Mouse (Mus musculus) brown adipose tissue, adult 24 weeks (tissue): Measurements from ENCODE around the gene Racgap1. TPM values are rescaled to one million over a fixed set of nuclear protein-coding genes. Genes with fewer than 3 reads are reported as not detected.

Experiments
- H3K27ac ChIP-seq: fragments of 200-500 bp; replicated peaks from 2 replicates; pipeline ENCODE4 v1.5.1; 2012; ENCODE audit warnings: low read depth, mild to moderate bottlenecking, low read length
- H3K4me1 ChIP-seq: fragments of 200-500 bp; 2 replicates; pipeline ENCODE4 v1.6.1; 2012; ENCODE audit warnings: low read length, mixed read lengths; ENCODE audit not compliant: control insufficient read depth, insufficient read depth, insufficient read length
- H3K4me3 ChIP-seq: fragments of 200-500 bp; 2 replicates; pipeline ENCODE4 v1.5.1; 2012; ENCODE audit warnings: low read depth, mild to moderate bottlenecking, low read length, moderate library complexity; ENCODE audit not compliant: insufficient read depth
- polyA plus RNA-seq: library from polyadenylated mRNA; stranded (reverse); fragments of >200 nt; gene quantifications from 2 replicates; pipeline ENCODE4 v1.2.4, GENCODE M21; 2012; ENCODE audit not compliant: missing spikeins, insufficient read depth, insufficient read length

The Racgap1 gene
- polyA plus RNA-seq, 1 experiment = 1.9 TPM

DNA sequence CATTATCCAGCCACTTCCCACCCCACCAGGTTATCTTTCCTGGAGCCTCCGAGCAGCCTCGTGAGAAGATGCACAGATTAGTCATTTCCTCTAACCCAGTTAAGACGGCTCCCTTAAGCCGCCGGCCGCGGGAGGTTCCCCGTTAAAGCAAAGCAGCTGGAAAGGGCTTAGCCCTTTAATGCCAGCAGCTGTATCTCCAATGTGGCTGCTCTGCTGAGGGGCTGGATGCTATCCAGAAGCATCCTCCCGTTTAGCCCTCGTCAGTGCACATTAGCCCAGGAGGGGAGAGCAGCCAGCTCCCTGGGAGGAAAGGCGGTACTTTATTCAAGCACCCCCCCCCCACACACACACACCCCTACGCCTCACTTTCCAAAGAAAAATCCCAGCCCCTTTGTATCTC is 36.7 kb downstream of the Racgap1 start:
- Histone ChIP-seq H3K4me3 (no peak overlapping the region), H3K27ac (no peak overlapping the region), H3K4me1 (no peaks in the 10 kb centered on the region)

DNA sequence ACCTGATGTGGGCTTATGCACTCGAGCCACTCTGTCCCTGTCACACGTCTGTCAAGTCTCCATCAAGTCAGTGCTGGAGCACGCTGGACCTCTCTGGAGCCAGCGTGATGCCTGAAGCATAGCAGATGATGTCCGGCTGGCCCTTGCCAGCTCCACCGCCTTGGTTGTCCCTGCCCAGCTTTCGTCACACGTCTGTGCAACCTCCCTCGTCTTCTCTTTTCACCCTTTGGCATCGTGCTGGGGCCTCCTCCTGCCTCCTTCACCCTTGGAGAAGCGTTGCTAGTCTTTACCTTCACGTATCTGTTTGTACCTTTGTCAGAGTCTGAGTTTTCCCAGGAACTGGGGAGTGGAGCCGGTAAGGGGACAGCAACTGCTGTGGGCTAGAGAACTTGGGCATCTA is 37.2 kb downstream of the Racgap1 start:
- Histone ChIP-seq H3K4me3 (no peak overlapping the region), H3K27ac (no peak overlapping the region), H3K4me1 (no peaks in the 10 kb centered on the region)

DNA sequence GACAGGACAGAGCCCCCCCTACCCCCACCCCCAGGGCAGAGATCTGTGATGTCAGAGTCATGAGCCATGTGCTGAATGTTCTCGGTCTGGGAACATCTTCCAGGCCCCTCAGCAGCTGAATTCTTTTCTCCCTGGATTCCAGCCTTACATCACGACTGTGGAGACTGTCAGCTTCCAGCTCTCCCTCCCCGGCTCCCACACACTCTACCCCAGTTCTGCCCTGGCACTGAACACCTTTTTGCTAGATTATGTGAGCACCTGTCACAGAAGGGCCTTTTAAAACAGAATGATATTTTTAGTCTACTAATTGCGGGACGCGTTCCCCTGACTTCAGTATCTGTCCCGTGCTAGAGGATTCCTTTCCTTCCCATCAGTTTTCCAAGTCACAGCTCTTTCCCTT is 39.9 kb downstream of the Racgap1 start:
- Histone ChIP-seq H3K4me3 (no peak overlapping the region), H3K27ac (no peak overlapping the region), H3K4me1 (no peaks in the 10 kb centered on the region)

DNA sequence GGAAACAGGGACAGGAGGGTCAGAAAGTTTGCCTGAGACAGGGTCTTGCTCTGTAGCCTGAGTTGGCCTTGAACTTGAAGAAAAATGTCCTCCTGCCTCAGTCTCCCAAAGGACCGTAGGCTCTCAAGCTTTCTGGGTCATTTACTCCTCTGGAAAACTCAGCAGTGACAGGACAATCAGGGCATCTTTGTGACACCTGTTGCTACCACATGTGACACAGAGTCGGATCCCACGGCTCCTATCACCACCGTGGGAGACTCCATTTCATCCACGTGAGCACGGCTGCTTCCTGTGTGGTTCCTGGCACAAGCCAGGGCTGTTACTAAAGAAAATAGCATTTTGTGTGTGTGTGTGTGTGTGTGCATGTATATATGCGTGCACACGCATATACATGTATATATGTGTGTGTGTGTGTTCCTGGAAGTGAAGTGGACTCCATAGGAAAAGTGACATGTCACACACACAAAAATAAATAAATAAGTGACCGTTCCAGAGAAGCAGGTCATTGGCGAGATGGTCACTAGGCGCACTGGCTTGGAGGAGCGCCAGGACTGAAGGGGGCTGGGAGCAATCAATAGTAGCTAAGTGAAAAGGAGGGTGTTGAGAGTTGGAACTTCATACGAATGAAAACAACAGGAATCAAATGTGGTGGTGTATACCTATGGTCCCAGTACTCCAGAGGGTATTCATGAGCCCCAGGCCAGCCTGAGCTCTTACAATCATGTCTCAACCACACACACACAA is 42.9 kb downstream of the Racgap1 start:
- no peak overlapping the region for H3K4me3 ChIP-seq
- H3K27ac ChIP-seq = no peak overlapping the region
- no peaks in the 10 kb centered on the region for H3K4me1 ChIP-seq

DNA sequence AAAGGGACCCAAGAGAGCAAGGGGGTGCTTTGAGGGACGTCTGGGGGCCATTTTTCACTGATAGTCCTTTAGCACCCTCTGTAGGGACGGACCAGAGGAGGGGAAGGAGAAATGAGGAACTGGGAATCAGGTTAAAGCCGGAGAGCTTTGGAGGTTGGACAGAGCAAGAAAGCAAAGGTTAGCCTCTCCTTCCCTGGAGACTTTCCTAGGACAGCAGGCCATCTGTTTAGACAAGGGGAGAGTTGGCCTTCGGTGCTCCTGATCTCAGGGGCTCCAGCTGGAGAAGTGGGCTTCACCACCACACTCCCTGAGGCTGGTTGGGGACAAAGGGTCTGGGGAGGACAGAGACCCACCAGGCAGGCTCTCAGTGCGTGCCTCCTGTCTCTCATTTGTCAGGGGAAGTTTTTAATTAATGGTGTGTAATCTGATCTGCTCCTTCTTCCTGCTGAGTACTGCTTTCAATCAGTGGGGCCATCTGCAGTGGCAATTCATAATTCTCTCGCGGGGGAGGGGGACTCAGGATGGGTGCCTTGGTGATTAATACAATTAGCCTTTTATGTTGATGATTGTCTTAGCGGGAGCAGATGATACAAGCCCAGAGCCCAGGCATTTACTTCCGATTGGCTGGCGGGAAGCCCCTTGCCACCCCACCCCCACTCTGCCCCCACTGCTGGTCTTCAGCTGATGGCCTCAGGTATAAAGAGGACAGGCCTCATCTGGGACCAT is 43.9 kb downstream of the Racgap1 start:
- Histone ChIP-seq H3K27ac (no peak overlapping the region), H3K4me3 (no peak overlapping the region), H3K4me1 (no peaks in the 10 kb centered on the region)

DNA sequence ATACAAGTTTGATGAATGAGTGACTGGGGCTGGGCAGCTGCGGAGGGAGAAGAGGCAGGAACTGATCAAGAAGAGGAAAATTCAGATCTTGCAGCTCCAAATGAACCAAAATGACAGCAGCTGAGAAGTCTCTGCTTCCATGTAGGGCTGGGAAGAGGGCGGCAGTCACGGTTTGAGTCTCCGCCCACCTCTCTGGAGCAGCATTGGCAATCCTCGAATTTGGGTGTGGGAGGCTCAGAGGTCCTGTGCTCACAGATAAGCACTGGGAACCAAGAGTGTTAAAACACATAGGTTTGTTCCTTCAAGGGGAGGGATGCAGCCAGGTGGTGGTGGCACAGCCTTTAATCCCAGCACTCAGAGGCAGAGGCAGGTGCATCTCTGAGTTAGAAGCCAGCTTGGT is 44.9 kb downstream of the Racgap1 start:
- Histone ChIP-seq H3K4me3 (no peak overlapping the region), H3K27ac (no peak overlapping the region), H3K4me1 (no peaks in the 10 kb centered on the region)

DNA sequence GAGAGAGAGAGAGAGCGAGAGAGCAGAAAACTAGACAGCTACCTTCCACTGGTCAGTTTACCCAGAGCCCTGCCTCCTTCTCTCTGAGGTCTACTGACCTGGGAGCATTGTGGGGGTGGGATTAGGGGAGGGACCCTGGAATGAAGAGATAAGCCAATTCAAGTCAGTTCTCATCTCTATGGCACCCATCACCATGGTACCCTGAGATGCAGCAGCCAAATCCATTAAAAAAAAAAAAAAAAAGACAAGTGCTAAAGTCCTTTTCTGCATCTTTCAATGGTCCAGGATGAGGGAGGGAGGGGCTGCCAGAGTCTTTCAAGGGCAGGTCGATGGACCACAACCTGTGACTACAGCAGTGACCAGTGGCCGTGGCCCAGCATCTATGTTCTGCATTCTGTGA is 45.9 kb downstream of the Racgap1 start:
- no peak overlapping the region for H3K27ac ChIP-seq
- no peak overlapping the region for H3K4me3 ChIP-seq
- H3K4me1 ChIP-seq = no peaks in the 10 kb centered on the region

DNA sequence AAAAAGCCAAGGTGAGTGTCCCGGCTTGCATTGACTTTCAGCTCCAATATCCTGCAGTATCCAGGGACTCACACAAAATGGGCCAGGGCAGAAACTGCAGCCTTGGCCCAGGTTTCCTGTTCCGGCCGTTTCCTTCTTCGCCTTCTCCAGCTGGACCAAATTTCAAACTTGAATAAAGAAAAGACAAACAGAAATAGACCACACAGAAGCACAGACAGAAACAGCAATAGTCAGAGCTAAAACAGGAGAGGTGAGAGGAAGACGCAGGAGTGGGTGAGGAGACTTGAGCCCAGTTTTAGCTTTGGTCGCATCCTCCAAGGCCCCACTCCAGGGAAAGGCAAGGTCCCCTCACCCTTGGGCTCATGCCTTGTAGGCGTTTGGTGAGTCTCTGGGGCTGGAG is 48.2 kb downstream of the Racgap1 start:
- Histone ChIP-seq H3K4me1 (no peaks in the 10 kb centered on the region), H3K27ac (no peak overlapping the region), H3K4me3 (no peak overlapping the region)

DNA sequence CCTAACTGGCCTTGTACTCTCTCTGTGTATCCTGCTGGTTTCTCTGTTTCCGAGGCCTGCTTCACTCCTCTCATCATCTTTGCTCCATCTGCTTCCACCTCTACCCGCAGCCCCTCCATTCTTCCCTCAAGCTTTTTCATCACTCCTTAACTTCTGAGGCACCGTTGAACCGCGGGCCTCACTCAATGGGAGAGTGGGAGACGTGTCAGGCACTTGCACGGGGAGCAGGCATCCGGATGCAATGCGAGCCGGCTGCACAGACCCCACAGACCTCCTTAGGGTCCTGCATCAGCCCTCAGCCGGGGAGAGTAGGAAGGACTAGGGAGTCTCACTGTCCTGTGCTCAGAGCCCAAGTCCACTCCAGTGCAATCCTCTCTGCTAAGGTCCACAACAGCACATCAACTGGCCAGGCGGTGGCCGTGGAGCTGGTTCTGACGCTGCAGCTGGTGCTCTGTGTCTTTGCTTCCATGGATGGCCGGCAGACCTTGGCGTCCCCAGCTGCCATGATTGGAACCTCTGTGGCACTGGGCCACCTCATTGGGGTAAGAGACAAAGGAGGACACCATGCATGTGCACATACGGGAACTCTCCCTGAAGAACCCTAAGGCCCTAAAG is 49.1 kb downstream of the Racgap1 start:
- no peaks in the 10 kb centered on the region for H3K4me1 ChIP-seq
- no peak overlapping the region for H3K4me3 ChIP-seq
- no peak overlapping the region for H3K27ac ChIP-seq

DNA sequence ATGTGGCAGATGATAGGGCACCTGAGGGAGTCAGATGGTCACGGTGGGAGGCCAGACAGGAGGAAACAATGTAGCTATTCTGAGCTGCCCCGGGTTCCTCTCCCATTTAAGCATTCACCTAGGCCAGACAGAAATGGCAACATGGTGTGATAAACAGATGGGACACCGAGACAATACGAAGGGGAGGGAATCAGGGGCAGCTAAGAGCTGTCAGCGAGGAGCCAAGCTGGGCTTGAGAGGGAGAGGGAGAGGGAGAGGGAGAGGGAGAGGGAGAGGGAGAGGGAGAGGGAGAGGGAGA is 49.7 kb downstream of the Racgap1 start:
- no peak overlapping the region for H3K4me3 ChIP-seq
- H3K4me1 ChIP-seq = no peaks in the 10 kb centered on the region
- H3K27ac ChIP-seq = no peak overlapping the region

DNA sequence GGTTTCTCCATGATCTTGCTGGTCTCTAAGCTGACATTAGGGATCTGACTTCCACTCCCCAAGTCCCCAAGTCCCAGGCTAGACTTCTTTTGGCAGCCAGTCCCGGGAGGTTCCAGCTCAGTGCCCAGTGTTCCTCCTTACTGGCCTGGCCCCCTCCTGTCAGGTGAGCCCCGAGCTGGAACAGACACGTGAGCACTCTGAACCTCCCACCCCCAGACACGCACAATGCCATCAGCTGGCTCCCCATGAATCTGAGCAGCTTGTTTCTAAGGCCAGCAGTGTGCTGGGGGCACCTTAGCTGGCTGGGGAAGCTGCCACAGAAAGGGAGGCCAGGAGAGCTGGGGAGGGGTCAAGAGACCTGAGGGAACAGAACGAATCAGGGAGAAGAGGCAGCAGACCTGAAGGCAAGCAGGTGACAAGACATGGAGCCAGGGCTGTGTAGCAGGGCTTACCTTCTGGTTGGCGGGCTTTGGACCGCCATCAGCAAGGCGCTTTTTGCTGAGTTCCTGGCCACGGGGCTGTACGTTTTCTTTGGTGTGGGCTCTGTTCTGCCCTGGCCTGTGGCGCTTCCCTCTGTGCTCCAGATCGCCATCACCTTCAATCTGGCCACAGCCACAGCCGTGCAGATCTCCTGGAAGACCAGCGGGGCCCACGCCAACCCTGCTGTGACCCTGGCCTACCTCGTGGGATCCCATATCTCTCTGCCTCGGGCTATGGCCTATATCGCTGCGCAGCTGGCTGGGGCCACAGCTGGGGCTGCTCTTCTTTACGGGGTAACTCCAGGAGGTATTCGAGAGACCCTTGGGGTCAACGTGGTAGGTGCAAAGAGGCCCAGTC is 50.3 kb downstream of the Racgap1 start, which contains the start of gene Aqp6:
Aqp6 (plus strand) TSS at position 415 of the 837 bp plus-strand sequence.
- no peaks in the 10 kb centered on the region for H3K4me1 ChIP-seq
- no peak within 1 kb of the TSS for H3K27ac ChIP-seq
- H3K4me3 ChIP-seq = no peak within 1 kb of the TSS

DNA sequence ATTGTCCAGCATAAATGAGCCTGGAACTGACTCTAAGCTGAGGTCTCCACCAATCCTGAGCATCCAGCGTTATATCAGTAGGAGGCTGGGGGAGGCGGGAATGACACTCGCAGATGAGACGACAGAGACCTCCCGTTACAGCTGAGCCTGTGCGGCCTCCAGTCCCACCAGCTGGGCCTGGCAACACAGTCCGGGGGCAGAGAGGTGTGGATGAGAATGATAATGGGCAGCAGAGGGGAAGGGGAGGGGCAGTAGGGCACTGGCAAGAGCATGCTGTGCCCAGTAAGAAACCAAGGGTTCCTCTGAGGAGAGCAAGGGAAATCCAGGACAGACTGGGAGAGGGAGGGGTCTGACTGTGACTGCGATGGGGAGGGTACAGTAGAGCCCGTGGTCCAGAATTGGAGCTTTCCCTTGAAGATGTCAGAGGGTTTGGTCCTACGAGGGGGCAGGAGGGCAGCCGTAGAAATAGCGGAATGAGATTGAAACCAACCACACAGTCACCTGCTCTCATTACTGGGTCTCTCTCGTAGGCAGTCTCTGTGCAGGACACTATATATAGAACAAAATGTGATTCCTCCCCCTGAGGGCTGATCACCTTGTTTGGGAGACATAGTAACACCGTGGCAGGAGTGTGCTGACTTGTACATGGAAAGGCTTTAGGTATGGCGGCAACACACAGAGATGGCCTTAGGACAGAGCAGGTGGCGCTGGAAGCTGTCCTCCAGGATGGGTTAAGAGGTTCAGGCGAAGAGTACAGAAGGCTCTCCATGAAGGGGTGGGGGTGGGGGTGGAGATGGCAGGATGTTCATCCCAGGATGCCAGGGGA is 52.0 kb downstream of the Racgap1 start:
- Histone ChIP-seq H3K4me1 (no peaks in the 10 kb centered on the region), H3K27ac (no peak overlapping the region), H3K4me3 (no peak overlapping the region)

DNA sequence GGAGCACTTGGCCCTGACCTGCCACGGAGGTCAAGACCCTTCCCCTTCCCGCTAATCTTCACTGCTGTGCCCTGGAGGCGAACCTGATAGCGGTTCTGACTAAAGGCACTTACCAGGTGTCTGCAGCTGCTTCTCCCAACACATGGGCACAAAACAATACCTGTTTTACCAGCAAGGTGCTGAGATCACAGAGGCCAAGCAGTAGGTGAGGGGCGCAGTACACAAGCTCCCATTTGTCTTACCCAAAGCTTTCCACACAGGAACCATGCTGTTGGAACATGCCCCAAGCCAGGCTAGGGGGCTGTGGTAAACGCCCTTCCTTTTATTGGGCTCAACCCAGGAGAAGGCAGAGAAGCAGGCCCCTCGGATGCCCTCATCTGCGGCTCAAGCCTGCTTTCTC is 53.9 kb downstream of the Racgap1 start:
- Histone ChIP-seq H3K27ac (no peak overlapping the region), H3K4me1 (no peaks in the 10 kb centered on the region)

DNA sequence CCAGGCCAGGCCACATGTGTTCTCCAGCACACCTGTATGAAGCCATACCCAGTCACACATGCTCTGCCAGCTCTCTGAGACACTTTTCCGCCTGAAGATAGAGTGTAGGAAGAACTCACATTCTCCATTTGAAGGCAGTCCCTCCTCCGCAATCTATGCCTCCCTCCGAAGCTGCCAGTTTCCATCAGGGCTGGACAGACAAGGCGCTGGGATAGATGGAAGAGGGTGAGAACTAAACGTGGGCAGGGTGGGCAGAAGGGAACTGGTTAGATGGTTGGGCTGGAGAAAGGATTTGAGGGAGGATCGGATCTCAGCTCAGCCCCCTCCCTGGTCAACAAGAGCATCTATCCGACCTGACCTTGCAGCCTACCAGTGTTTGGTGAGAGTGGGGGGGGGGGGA is 54.6 kb downstream of the Racgap1 start:
- Histone ChIP-seq H3K27ac (no peak overlapping the region), H3K4me1 (no peaks in the 10 kb centered on the region), H3K4me3 (no peak overlapping the region)

More for the DNA sequence above, 53.9 kb downstream of the Racgap1 start:
- H3K4me3 ChIP-seq = no peak overlapping the region
